Mouse (Mus musculus) intestine, embryonic 14.5 days (tissue): ENCODE measurements at regions not wholly inside any gene's neighbourhood (a gene's known extent, or its start where the extent isn't known, plus 50 kb on each side); places are given as distances from the start of the nearest gene placed in this dataset.

Experiments
- ATAC-seq: fragments of 200-750 bp; cut with Nextera tagmentation; replicated peaks from 2 replicates; pipeline ENCODE4 v1.8.0; 2017; ENCODE audit warnings: low read depth, moderate number of reproducible peaks, moderate TSS enrichment, moderate library complexity; ENCODE audit not compliant: low FRiP score, low TSS enrichment
- DNase-seq: peaks from one replicate; pipeline ENCODE4 v3.0.0-alpha.2; 2018; ENCODE audit warnings: low spot score
- H3K27ac ChIP-seq: fragments of 300-500 bp; sonication (generic); 2 replicates; pipeline ENCODE4 v1.5.1; 2014; ENCODE audit warnings: low read depth, mild to moderate bottlenecking, control low read depth
- H3K27me3 ChIP-seq: fragments of 300-500 bp; sonication (generic); replicated peaks from 2 replicates; pipeline ENCODE4 v1.6.1; 2014; ENCODE audit warnings: low read length, control low read depth; ENCODE audit not compliant: control insufficient read depth, insufficient read depth
- H3K36me3 ChIP-seq: fragments of 300-500 bp; sonication (generic); 2 replicates; pipeline ENCODE4 v1.6.1; 2014; ENCODE audit warnings: low read length, control low read depth; ENCODE audit not compliant: control insufficient read depth, insufficient read depth
- H3K4me1 ChIP-seq: fragments of 300-500 bp; sonication (generic); replicated peaks from 2 replicates; pipeline ENCODE4 v1.6.1; 2014; ENCODE audit warnings: low read length, control low read depth, mixed read lengths; ENCODE audit not compliant: control insufficient read depth, insufficient read depth
- H3K4me2 ChIP-seq: fragments of 300-500 bp; sonication (generic); 2 replicates; pipeline ENCODE4 v1.6.1; 2014; ENCODE audit warnings: low read length
- H3K4me3 ChIP-seq: fragments of 300-500 bp; sonication (generic); 2 replicates; pipeline ENCODE4 v1.5.1; 2014; ENCODE audit warnings: low read depth, low read length, control low read depth, mixed read lengths
- H3K9ac ChIP-seq: fragments of 300-500 bp; sonication (generic); 2 replicates; pipeline ENCODE4 v1.6.1; 2014; ENCODE audit warnings: mild to moderate bottlenecking, low read length
- H3K9me3 ChIP-seq: fragments of 300-500 bp; sonication (generic); 2 replicates; pipeline ENCODE4 v1.6.1; 2016; ENCODE audit warnings: low read length, control low read depth; ENCODE audit not compliant: control insufficient read depth
- whole genome bisulfite sequencing: fragments of 180-500 bp; shearing (Covaris S2); extraction: QIAGEN DNeasy Blood & Tissue Kit; methylation state at CpG from one replicate; pipeline ENCODE4 v1.1.7; 2014; 5-methylcytosine and 5-hydroxymethylcytosine counted together

- peak overlapping the region; percentile 77 for H3K27ac ChIP-seq
- no peaks in the 10 kb centered on the region for H3K27me3 ChIP-seq
- no peak for ATAC-seq
- H3K4me2 ChIP-seq = no peak overlapping the region
- no peak overlapping the region for H3K4me3 ChIP-seq
- no peak for DNase-seq
- WGBS = 40% methylated on average over 2 of the region's 2 CpGs
- H3K36me3 ChIP-seq = no peaks in the 10 kb centered on the region
- H3K9me3 ChIP-seq = no peaks in the 10 kb centered on the region
- H3K4me1 ChIP-seq = peaks cover 33% of the 10 kb centered on the region
- H3K9ac ChIP-seq = no peak overlapping the region
Measured at GRCm38 (mm10) chr12:79904913-79905549, 207.8 kb downstream of the Zfp36l1 start.

- 75% methylated on average over 7 of the region's 7 CpGs for WGBS
- no peak for ATAC-seq
- H3K9me3 ChIP-seq = 0 out of 2 replicates have a peak, but pooled peaks cover 8% of the 10 kb centered on the region
Measured at GRCm38 (mm10) chr12:79902761-79903160, 210.1 kb downstream of the Zfp36l1 start.

GRCm38 (mm10) chr12:79902163-79902562 is 210.7 kb downstream of the Zfp36l1 start:
- H3K36me3 ChIP-seq = no peaks in the 10 kb centered on the region
- DNase-seq (no peak), ATAC-seq (no peak)
- 74% methylated on average over 7 of the region's 7 CpGs for WGBS
- peaks cover 46% of the 10 kb centered on the region for H3K4me1 ChIP-seq
- H3K9ac ChIP-seq = no peak overlapping the region
- no peaks in the 10 kb centered on the region for H3K27me3 ChIP-seq
- H3K9me3 ChIP-seq = 0 out of 2 replicates have a peak, but pooled peaks cover 8% of the 10 kb centered on the region
- no peak overlapping the region for H3K4me3 ChIP-seq
- H3K4me2 ChIP-seq = no peak overlapping the region
- peak overlapping the region; percentile 62 for H3K27ac ChIP-seq

More at GRCm38 (mm10) chr12:79902761-79903160, 210.1 kb downstream of the Zfp36l1 start:
- Histone ChIP-seq H3K27me3 (no peaks in the 10 kb centered on the region), H3K36me3 (no peaks in the 10 kb centered on the region), H3K4me3 (no peak overlapping the region), H3K9ac (no peak overlapping the region), H3K4me2 (no peak overlapping the region), H3K4me1 (peaks cover 46% of the 10 kb centered on the region), H3K27ac (peak overlapping the region; percentile 62)
- DNase-seq = no peak

DNA sequence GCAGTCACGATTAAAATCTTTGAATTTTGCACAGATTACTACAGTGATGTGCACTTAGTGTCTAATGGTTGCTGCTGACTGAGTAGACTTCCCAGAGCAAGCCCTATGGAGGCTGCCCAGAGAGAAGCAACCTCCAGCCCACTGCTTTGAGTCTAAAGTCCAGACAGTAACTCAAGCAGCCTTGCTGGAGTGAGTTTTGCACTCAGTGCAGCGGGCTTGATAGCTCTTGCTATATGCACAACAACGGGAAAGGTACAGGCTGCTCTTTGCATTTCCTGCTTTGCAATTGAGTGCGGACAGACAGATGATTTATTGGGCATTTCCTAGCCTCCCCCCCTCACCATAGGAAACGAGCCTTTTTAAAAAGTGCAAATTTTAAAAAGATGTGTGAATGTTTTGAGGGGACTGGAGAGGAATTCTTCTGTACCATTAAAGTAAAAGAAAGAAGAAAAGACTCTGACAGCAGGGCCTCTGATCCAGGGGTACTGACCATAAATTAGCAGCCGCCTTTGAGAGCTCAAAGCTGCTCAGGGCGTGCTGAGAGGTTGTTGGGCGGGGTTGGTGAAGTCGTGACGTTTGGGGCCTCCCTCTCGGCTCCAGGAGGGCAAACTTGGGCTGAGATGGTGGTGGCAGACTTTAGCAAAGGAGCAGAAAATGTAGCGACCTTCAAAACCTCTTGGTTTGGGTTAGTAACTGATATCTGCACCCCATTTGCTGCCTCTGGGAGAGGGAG is 214.4 kb downstream of the Zfp36l1 start:
- peak overlapping the region; percentile 14; the same call in 1 of the 2 replicates for H3K4me2 ChIP-seq
- DNase-seq = no peak
- H3K27me3 ChIP-seq = no peaks in the 10 kb centered on the region
- 0 out of 2 replicates have a peak, but pooled peaks have one; percentile 53 for ATAC-seq
- 15% methylated on average over 12 of the region's 12 CpGs for WGBS
- H3K4me3 ChIP-seq = no peak overlapping the region
- H3K36me3 ChIP-seq = no peaks in the 10 kb centered on the region
- peaks cover 34% of the 10 kb centered on the region for H3K4me1 ChIP-seq
- no peak overlapping the region for H3K9ac ChIP-seq
- H3K27ac ChIP-seq = peak overlapping the region; percentile 62
- 0 out of 2 replicates have a peak, but pooled peaks cover 8% of the 10 kb centered on the region for H3K9me3 ChIP-seq

GRCm38 (mm10) chr12:79895975-79896374 is 216.8 kb downstream of the Zfp36l1 start:
- H3K27me3 ChIP-seq = no peaks in the 10 kb centered on the region
- peak overlapping the region; percentile 40; the same call in 1 of the 2 replicates for H3K27ac ChIP-seq
- H3K9ac ChIP-seq = no peak overlapping the region
- WGBS = 20% methylated on average over 6 of the region's 6 CpGs
- ATAC-seq = no peak
- no peak overlapping the region for H3K4me2 ChIP-seq
- DNase-seq = no peak
- H3K9me3 ChIP-seq = 0 out of 2 replicates have a peak, but pooled peaks cover 8% of the 10 kb centered on the region
- H3K4me3 ChIP-seq = no peak overlapping the region
- H3K36me3 ChIP-seq = no peaks in the 10 kb centered on the region
- H3K4me1 ChIP-seq = peaks cover 35% of the 10 kb centered on the region

GRCm38 (mm10) chr12:79895324-79895723 is 217.5 kb downstream of the Zfp36l1 start:
- Histone ChIP-seq H3K4me1 (peaks cover 42% of the 10 kb centered on the region), H3K9me3 (0 out of 2 replicates have a peak, but pooled peaks cover 8% of the 10 kb centered on the region), H3K27me3 (no peaks in the 10 kb centered on the region), H3K4me3 (no peak overlapping the region), H3K4me2 (no peak overlapping the region), H3K36me3 (no peaks in the 10 kb centered on the region), H3K27ac (no peak overlapping the region), H3K9ac (no peak overlapping the region)
- no peak for ATAC-seq
- WGBS = 73% methylated on average over 7 of the region's 7 CpGs
- no peak for DNase-seq

GRCm38 (mm10) chr12:79892871-79893270 is 219.9 kb downstream of the Zfp36l1 start:
- Histone ChIP-seq H3K4me2 (no peak overlapping the region), H3K4me3 (no peak overlapping the region), H3K27me3 (no peaks in the 10 kb centered on the region), H3K9ac (no peak overlapping the region), H3K36me3 (no peaks in the 10 kb centered on the region), H3K9me3 (no peaks in the 10 kb centered on the region), H3K4me1 (peaks cover 30% of the 10 kb centered on the region), H3K27ac (no peak overlapping the region)
- ATAC-seq (no peak), DNase-seq (no peak)
- WGBS = 89% methylated on average over 8 of the region's 8 CpGs

- ATAC-seq (no peak), DNase-seq (peak; percentile 23)
- no peak overlapping the region for H3K27ac ChIP-seq
- H3K4me1 ChIP-seq = peaks cover 35% of the 10 kb centered on the region
- 71% methylated on average over 4 of the region's 4 CpGs for WGBS
- no peak overlapping the region for H3K4me3 ChIP-seq
- no peak overlapping the region for H3K4me2 ChIP-seq
- H3K9ac ChIP-seq = no peak overlapping the region
- H3K36me3 ChIP-seq = no peaks in the 10 kb centered on the region
- H3K27me3 ChIP-seq = no peaks in the 10 kb centered on the region
- H3K9me3 ChIP-seq = no peaks in the 10 kb centered on the region
Measured at GRCm38 (mm10) chr12:79891942-79892341, 220.9 kb downstream of the Zfp36l1 start.
